Mouse (Mus musculus): ENCODE results near the gene Ly9. TPM values are rescaled to one million over a fixed set of nuclear protein-coding genes. Genes with fewer than 3 reads are reported as not detected.

Ly9 gene
- 1 to 10 TPM in 2 of 4 experiments, under 1 TPM in 2; 0.25 to 6.0 (median 2.4) TPM for total RNA-seq (2022)

DNA sequence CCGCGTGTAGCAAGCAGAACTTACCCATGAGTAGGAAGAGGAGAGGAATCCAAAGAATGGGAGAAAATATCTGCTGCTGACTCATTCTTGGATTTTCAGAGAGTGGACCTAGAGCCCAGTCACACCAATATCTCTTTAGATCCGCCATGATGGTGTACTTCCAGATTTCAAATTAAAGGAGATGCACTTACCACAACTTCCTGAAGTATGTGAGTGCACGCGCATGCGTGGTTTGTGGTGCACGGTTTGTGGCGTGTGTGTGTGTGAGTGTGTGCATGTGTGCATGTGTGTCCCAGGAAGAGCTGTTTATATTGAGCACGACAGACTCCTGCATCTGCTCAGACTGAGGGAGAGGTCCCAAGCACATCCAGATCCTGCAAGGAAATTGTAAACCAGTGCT lies at the start of gene Ly9:
TSS of gene Ly9 (minus strand) at position 235 of the 400 bp plus-strand sequence.
- no peak for DNase-seq (ENCODE audit: low spot score in 2 of 2)

DNA sequence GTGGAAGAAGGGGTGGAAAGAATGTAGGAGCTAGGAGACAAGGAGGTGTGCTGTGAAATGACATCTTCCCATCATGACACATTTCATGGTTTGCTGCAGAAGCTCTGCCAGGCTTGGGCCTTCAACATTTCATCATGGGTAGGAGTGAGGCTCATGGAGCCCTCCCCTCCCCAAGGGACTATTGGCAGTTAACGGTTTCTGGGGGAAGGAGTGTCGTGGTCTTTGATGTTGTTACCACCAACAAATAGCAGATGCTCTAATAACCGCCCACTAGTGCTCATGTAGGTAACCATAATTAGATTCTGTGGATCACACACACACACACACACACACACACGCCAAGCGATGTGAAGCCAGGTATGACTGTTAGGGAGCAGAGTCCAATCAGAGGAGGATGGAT lies 45.5 kb upstream of the Ly9 start, which contains the start of gene Slamf7:
TSS of gene Slamf7 (minus strand) at position 302 of the 400 bp plus-strand sequence.
- no peak for DNase-seq (ENCODE audit: low spot score in 2 of 2)

DNA sequence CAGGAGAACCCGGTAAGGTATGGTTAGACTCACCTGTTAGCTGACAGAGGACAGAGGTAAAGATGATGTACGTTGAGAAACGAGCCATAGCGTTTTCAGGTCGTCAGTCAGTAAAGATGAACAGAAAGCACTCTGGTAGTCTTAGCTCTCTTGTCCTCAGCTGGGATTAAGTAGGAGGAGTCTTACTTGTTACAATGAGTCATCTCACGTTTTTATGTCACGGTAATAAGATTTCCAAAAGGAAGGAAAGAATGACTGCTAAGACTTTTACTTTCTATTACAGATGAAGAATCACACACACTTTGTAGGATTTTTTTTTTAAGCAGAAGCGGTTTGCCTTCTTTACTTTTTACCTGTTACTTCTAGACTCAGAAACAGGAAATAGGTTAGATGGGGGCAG lies 41.6 kb upstream of the Ly9 start:
- no peak for DNase-seq (ENCODE audit: low spot score in 2 of 2)

DNA sequence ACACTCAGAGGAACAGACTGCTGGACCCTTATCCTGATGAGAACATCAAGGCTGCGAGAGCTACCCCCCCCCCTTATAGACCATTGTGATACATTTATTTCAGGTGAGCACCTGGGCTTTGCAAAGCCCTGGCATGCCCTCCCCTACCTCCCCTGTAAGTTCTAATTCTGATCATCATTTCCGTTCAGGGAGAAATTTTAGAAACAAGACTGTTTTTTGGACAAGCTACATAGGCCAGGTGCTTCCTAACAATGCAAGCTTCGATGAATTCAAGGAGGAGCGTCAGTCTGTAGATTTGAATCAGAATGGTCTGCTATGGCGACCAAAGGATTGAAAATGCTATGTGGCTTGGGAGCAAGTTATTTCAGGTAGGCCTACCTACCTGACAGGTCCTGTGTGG lies 40.5 kb upstream of the Ly9 start:
- no peak for DNase-seq (ENCODE audit: low spot score in 2 of 2)

DNA sequence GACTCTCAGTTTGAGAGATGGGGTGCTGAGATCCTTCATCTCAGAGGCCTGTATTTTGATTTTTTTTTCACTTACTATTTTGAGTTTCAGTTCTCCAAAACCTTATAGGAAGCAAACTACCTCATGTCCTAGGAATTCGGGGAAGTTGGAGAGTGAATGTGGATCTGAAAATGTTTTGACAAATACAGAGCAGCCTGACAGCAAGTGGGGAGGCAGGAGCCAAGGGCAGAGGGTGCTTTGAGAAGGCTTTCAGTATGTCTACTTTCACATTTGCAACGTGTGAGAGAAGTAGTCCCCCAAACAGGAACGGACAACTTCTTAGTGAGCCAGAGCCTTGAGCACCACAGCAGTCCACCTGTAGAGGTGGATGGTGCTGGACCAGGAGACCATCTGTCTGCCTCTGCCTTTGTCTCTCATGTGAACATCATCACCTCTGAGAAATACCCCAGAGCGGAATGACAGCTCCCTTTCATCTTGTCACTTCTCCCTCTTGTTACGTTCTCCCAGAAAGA lies 39.3 kb upstream of the Ly9 start:
- DNase-seq (ENCODE audit: low spot score in 2 of 2): no peak

DNA sequence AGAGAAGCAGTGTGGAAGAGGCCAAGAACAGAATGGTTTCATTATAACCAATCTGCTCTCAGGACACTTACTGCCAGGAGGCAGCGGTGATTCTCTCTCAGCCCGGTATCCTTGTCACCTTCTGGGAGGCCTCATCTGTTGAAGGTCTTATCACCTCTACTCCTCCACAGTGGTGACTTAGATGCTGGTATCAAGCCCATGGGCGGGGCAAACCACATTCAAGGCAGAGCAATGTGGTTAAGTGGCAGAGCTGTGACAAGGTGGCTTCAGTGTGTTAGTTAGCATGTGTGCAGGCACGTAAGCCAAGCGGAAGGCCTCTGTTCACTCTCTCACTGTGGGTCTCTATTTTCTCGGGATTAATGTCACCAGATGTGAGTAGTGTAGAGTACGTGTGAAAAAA lies 36.4 kb upstream of the Ly9 start:
- DNase-seq (ENCODE audit: low spot score in 2 of 2): no peak

DNA sequence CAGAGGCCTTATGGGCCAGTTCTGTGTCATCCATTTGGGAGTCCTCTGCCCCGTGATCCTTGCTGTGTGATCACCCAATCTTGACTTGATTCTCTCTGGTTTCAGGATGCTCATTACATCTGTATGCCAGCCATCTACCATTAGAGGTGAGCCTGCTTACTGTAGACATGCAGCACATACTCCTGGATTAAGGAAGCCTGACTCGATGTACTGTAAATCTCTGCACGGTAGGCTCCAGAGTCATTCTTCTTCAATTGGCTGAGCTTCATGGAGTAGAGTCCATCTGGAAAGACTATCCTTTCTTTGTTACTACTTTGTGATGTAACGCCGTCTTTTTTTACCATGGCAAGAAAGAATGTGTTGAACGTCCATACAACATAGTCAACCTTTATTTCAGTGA lies 33.6 kb upstream of the Ly9 start:
- no peak for DNase-seq (ENCODE audit: low spot score in 2 of 2)

DNA sequence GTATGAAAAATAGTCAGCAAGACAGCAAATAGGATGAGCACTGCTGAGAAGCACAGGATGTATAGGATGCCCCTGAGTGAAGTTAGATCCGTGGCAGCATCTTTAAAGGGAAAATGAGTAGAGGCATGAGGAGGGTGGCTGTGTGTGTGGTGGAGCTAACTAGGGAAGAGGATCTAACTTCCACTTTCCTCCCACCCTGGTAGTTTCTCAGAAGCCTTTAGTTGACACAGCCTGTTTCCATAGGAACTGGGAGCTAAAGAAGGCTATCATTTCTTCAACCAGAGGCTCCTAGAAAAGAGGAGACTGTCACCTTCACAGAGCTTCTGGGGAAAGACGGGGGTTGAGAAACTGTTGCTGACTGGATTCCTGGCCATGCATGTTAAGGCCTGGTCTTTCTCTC lies 31.5 kb upstream of the Ly9 start:
- DNase-seq (ENCODE audit: low spot score in 2 of 2): no peak

DNA sequence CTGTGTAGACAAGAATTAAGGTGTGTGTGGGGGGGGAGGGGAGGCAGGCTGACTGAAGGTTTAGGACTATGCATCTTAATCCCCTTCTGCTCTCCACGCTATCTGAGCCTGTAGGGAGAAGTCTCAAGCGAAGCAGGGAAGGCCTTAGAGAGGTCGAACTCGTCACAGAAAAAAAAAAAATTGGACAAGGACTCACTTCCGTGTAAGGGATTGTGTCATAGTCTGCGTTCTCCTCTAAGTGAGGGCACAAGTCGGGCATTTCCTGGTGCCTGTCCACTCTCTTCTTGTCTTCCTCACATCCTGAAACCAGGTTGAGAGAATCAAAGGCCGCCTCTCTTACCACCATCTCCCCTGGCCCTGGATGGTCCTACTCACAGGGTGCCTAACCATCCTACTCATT lies 29.9 kb upstream of the Ly9 start:
- no peak for DNase-seq (ENCODE audit: low spot score in 2 of 2)

DNA sequence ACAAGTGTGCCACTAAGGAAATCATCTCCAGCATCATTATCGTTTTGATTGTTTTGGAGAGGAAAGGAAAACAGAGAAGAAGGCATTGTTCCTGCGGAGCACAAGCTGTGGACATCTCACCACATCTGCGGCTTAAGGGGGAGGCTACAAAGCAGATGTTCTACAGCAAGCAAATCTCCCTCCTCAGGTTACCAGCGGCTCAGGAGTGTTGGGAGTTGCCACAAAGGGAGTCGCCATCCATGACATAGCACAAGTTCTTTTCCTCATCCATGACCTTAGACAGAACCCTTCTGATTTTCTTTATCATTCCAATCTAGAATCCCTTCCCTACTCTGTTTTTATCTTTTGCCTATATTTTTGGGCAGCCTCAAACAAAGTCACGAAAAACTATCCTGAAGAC lies 28.5 kb upstream of the Ly9 start:
- no peak for DNase-seq (ENCODE audit: low spot score in 2 of 2)

DNA sequence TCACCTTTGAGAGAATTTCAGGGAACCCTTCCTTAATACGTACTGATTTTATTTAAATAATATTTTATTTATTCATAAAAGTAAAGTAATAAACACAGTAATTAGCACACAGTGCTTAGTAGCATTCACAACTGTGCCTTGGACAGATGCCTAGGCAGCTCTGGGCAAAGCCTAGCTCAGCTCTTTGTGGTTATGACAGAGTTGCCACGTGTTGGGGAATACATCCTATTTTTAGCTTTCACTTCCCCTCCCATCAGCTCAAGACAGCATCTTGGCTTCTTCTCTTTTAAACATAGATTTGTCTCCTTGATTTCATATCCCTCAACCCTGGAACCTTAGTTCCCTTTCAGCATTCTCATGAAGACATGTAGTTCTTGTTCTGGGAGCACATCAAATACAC lies 24.2 kb upstream of the Ly9 start:
- DNase-seq (ENCODE audit: low spot score in 2 of 2): peak in 1 of 2 experiments; percentile 14

DNA sequence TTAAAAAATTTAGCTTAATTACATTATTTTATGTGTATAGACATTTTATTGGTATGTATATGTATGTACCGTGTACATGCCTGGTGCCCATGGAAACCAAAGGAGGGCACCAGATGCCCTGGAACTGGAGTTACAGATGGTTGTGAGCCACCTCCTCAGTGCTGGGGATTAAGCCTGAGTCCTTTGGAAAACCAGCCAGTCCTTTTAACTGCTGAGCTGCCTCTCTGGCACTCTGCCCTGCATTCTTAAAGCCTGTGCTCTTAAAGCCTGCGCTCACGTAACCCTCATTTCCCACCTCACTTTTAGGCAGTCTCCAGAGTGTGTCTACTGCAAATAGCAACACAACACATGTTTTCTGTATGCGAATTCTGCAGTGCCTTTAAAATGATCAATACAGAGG lies 23.7 kb upstream of the Ly9 start:
- DNase-seq (ENCODE audit: low spot score in 2 of 2): peak in 1 of 2 experiments; percentile 25

DNA sequence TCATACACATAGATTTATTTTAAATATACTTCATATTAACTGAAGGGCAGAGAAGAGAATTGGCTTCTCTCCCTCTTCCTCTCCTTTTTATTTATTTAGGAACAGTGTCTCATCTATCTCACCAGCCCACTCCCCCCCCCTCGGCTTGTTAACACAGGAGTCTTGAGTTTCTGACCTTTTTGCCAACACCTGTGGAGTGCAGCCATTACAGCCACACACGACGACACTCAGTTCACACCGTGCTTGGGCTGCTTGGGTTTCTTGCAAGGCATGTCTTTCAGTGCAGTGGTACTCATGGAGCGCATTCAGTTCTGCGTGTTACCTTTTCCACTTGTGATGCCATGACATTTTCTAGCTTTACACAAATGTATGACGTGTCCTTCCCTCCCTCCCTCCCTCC lies 22.8 kb upstream of the Ly9 start:
- no peak for DNase-seq (ENCODE audit: low spot score in 2 of 2)

DNA sequence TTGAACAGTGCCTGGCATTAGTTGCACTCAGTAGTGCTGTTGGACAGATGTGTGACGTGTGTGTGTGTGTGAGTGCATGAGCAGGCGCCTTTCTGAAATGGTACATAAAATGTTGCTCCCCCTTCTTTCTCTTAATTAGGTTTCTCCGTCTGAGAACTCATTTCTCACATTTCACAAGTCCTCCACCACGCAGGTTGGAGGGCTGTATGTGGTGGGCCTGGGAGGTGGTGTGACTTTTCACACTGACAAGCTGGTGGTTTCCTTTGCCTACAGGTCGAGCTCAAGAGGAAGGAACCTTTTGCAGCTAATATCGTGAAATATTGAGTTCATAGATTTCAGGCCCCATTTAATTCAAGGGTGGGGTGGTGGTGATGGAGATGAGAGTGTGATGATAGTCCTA lies 22.0 kb upstream of the Ly9 start:
- no peak for DNase-seq (ENCODE audit: low spot score in 2 of 2)

DNA sequence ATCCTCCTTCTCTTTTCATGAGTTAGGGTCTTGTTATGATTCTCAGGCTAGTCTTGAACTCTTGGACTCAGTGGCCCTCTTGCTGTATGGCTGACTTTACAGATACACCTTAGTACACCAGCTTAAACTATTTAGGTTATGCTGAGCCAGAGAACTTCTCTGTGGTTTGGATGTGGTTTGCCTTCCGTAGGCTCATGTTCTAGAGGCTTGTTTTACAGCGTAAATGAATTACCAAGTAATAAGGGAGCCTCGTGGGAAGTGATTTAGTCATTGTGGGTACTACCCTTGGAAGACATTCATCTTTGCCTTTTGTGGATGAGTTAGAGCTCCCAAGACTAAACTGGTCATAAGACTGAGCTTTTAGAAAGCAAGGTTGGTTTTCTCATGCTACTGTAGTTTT lies 20.6 kb upstream of the Ly9 start:
- no peak for DNase-seq (ENCODE audit: low spot score in 2 of 2)

DNA sequence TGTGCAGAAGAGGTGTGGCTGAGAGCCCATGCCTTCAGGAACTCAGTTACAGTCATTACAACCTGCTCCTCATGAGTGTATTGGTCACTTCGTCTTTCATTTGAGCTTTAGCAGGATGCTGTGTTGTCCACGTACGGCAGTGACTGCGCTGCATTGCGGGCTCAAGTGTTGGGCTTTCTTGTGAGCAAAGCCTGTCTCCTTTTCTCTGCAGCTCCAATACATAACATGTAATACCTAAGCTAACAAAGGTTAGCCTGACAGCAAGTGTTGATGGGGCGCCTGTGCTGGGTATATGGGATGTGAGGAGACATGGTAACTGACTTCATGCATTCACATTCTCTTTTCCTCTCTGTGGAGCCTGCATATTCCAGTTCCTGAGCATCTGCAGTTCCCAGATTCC lies 12.9 kb upstream of the Ly9 start:
- no peak for DNase-seq (ENCODE audit: low spot score in 2 of 2)

DNA sequence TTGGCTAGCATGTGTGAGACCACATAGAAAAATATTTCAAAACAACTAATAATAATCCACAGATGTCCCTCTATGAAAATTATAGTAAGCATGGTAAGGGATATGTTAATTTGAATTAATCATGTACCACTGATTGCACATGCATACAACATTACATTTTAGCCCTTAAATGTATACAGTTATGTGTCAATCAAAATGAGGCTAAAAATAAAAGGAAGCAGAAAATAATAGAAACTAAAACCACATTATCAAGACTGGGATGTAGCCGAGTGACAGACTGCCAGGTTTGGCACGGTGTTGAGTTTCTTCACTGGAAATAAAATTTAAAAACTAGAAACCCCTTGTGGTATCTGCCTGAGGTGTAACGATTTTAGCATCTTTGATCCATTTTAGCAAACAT lies 12.4 kb upstream of the Ly9 start:
- no peak for DNase-seq (ENCODE audit: low spot score in 2 of 2)

DNA sequence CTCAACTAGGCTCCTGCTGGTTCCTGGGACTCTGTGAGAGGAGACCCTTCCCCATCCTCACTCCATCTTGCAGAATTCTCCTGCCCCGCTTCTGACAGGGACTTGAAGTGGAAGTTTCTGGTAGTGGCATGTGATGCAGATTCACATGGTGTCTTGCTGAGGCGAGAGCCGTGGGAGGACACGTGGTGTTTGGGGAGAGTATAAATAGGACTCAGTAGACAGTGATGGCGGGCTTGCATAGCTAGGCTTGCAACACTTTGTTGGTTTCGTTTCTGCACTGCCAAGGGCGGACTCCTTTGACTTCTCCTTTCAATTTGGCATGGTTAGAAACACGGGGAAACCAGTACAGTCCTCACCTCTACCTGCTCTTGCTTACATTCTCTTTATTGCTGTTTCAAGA lies 11.8 kb upstream of the Ly9 start:
- no peak for DNase-seq (ENCODE audit: low spot score in 2 of 2)

DNA sequence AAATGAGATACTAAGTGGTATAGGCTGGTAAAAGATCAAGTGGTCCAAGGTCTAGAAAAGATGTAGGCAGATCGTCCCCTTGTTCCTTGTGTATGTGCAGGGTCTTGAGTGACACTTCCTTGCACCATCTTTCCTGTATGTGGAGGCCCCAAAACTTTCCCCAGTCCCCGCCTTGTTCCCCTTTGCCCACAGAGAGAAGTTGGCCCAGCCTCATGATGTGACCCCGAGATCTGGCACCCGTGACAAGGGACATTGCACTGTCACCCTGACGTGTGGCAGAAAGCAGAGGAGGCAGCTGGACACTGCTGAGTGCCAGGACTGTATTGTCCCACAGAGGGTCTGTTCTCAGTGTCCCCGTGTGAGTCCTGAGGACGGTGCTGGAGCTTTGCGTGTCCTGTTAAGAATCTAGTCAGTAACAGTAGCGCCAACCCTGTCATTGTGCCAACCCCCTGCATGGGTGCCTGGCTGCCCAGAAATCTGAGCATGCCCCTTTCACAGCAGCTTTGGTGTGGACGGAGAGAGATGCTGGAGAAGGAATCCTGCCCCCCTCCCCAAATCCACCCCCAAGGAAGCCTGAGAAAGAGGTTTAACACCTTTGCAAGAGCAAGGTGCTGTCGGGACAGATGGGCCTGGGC lies 9.8 kb upstream of the Ly9 start:
- no peak for DNase-seq (ENCODE audit: low spot score in 2 of 2)

DNA sequence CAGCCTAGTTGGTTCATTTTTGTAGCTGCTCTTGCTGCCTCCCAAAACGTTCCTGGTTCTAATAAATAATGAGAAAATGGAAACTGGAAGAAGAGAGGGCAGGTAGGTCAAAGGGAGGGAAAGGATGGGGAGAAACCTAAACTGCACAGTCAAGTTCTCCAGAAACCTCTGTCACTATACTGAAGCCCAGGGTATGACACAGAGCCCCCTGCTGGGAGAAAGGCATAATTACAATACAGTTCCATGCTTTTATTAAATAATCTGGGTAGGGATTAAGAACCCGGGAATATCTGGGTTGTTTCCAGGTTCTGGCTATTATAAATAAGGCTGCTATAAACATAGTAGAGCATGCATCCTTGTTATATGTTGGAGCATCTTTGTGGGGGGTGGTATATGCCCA lies 6.8 kb upstream of the Ly9 start:
- no peak for DNase-seq (ENCODE audit: low spot score in 2 of 2)

DNA sequence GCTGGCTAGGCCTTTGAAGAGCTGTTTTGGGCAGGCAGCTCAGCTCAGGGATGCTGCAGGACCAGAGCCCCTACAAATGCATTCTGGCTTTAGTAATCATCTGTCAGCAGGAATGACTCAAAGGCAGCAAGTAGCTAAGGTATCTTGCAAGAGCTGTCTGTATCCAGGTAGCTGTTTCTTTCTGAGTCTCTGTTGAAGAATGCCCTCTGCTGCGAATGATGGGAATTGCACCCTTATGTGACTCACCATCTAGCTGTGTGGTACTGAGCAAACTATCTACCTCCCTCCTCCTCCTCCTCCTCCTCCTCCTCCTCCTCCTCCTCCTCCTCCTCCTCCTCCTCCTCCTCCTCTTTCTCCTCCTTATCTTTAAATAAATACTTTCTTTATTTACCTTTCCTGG lies 3.6 kb upstream of the Ly9 start:
- no peak for DNase-seq (ENCODE audit: low spot score in 2 of 2)

DNA sequence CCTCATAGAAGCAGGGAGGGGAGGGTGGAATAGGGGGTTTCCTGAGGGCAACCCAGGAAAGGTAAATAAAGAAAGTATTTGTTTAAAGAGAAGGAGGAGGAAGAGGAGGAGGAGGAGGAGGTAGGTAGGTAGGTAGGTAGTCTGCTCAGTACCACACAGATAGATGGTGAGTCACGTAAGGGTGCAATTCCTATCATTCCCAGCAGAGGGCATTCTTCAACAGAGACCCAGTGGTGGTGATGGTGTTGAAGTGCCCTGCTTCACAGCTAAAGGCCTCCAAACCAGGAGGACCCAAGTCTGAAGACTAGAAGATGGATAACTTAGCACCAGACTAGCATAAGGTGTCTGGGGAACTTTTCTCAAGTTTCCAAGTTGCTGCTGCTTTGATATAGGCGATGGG lies 2.8 kb upstream of the Ly9 start:
- no peak for DNase-seq (ENCODE audit: low spot score in 2 of 2)

DNA sequence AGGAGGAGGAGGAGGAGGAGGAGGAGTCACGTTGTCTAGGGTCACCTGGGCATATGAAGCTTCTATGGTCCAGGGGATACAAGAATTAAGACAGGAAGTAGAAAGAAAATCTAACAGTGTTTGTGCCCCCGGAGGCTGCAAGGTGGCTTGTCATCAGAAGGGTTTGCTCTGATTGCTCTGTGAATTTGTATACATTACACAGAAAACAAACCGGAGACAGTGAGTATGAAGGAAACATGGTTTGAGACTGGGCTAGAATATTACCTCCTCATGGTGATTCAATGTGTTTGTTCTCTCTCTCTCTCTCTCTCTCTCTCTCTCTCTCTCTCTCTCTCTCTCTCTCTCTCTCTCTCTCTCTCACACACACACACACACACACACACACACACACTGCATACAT lies 554 bp downstream of the Ly9 start:
- DNase-seq (ENCODE audit: low spot score in 2 of 2): no peak

DNA sequence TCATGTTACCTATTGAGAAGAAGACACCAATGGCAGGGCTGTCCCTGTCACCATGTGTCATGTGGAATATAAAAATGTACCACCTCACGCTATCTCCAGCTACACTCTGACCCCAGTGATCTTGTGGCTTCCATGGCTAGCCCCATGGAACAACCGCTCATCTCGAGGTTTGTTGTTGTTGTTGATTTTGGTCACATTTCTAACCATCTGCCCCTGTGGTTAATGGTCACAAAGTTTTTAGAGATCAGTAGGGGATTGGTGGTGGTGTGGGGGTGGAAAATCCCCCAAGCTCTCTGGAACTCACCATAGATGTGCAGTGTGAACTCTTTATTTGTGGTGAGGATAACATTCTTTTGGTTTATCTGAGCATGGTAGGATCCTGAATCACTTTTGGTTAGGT lies 2.5 kb downstream of the Ly9 start:
- no peak for DNase-seq (ENCODE audit: low spot score in 2 of 2)
